Mouse (Mus musculus) c-Kit-positive CD71-positive TER-119-negative erythroid progenitor cells, embryonic 14.5 days (primary cell): ENCODE measurements around the gene Uck1.
A peak's percentile ranks its signal among the peaks of the same experiment; 100 is the strongest.
"Not testable (repeated sequence)": the region's sequence is repeated elsewhere in the genome, so short reads cannot be mapped to it uniquely, and the experiment has no call there.

Experiments
- DNase-seq: peaks from one replicate; pipeline ENCODE4 v3.0.0-alpha.2; 2013; ENCODE audit warnings: low read depth

Uck1 gene

DNA sequence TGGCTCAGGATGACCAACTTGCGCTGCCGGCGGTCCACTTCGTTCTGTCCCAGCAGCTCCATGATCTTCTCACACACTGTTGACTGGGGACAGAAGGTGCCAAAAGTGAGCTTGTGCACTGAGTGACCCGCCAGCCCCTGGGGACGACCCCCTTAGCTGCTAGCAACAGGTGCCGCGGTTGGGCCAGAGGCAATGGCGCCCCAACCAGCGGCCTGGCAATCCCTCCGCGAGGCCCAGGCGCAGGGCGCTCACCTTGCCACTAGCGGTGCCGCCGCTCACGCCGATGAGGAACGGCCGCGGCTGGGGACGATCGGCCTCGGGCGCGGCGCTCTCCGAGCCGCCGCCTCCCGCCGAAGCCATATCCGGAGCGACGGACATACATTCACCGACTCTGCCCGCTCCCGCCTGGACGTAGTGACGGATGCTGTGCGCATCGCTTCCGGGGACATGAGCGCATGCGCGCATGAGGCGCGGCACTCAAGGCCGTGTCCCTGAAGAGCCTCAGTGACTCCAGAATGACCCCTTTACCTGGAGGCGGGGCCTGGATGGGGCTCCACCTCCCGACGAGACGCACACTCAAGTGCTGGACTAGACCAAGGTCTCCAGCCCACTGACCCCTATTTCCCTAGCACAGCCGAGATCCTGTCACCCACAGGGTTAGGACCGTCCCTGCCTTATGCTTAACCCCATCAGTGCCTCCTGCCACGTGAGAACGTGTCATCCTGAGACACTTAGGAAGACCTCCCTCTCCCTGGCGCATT is at the start of gene Uck1:
Gene Uck1 (minus strand): TSS at position 503 of the 761 bp plus-strand sequence.
- DNase-seq, result peak; percentile 92

DNA sequence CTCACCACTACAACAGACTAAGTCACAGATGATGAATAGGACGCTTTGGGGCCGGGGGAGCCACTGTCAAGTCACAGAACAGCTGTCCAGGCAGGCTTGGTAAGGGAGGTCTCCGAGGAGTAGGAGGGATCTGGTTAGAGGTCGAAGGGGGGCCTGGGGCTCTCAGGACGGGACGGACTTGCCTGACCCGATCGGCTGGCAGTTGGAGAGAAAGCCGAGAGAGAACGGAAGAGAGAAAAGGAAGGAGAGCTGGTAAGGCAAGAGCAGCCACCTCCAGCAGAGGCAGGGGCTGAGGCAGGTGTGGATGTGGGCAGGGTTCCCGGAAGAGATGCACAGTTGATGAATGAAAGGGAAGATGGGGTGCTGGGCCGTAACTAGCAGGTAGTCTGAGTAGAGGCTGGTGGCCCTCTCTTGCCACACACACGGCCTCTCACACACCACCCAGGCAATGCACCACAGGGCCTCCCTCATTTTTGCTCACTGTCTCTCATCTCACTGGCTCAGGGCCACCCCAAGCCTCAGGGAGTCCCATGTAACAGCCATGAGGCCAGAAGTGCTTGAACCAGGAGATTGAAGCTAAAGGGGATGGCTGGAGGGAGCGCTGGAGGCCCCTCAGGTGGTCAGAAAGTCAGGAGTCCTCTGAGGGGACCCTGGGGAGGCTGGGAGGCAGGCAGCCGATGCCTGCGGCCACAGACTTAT is 49.1 kb upstream of the Uck1 start:
- DNase-seq, result no peak

DNA sequence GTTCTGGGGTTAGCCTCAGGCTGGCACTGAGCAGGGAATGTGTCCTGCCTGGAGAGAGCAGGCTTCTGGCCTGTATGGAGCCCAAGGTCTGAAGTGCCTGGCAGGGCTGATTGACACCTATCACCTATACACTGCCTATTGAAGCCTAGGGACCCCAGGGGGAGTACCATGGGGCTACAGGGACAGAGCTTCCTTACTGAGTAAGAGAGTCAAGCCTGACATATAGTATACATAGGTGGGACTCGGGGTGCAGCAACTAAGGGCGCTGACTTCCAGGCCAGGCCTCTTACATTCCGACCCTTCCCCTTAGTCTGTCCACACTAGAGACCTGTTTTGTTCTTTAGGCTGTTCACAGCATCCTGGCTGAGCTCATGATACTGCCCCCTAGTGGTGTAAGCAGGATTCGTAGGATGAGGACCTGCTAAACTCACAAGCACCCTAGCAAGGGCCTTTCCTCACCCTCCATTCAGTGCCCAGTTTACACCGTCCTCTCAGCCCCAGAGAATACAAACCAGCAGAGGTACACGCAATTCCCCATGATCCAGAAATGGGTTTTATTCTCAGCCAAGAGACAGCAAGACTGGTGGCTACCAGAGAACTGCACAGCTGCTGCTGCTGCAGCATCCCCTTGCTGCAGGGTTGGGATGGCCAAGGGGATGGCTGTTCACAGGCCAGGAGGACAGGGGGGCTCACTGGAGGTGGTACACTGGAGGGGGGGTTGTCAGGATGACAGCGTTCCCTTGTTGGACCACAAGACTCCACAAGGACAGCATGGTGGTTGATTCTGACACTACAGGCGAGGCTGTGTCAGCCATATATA is 48.2 kb upstream of the Uck1 start:
- peak; percentile 51 for DNase-seq

DNA sequence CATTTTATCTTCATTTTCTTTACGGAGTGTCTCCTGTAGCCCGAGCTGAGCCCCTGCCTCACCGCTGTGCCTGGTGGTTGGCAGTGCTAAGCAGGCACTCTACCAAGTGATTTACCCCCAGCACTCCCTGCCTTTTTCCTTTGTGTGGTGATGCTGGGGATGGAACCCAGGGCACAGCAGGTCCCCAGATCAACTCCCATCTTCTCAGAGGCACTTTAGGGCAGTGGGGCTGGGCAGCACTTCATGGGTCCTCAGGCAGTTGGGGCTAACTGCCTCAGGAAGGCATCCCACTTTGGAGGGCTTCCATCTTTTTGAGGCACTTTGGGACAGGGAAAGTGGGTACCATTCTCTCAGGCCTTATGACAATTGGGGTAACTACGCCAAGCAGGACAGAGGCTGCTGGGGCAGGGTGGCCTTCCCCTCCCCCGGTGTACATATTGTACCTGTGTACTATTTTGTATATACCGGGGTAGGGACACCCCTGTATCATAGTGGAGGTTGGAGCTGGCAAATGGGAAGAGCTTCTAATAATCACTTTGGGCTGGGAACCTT is 47.4 kb upstream of the Uck1 start:
- no peak for DNase-seq

DNA sequence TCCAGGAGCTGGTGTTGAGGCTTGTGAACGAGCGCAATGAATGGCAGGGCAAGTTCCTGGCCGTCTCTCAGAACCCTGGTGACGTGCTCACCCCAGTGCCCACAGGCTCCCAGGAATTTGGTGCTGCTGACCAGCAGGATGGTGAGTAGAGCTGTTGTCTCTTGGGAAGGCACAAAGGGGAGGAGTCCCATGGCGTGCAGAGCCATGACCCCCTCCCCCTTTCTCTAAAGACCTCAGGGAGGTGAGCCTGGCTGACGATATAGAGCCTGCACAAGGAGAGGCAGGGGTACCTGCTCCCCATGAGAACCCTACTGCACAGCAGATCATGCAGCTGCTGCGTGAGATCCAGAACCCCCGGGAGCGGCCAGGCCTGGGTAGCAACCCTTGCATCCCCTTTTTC is 46.2 kb upstream of the Uck1 start:
- no peak for DNase-seq

DNA sequence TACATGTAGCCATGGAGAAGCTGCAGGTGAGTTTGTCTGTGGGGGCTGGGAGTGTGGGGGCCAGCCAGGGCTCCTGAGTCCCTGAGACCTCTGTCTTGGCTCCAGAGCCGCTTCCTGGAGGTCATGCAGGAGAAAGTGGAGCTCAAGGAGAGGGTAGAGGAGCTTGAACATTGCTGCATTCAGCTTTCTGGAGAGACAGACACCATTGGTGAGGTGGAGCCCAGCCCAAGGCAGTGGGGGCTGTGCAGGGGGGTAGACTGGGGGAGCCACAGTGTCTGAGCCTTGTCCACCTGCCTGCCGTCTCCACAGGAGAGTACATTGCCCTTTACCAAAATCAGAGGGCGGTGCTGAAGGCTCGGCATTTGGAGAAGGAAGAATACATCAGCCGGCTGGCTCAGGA is 45.7 kb upstream of the Uck1 start:
- DNase-seq, result no peak

DNA sequence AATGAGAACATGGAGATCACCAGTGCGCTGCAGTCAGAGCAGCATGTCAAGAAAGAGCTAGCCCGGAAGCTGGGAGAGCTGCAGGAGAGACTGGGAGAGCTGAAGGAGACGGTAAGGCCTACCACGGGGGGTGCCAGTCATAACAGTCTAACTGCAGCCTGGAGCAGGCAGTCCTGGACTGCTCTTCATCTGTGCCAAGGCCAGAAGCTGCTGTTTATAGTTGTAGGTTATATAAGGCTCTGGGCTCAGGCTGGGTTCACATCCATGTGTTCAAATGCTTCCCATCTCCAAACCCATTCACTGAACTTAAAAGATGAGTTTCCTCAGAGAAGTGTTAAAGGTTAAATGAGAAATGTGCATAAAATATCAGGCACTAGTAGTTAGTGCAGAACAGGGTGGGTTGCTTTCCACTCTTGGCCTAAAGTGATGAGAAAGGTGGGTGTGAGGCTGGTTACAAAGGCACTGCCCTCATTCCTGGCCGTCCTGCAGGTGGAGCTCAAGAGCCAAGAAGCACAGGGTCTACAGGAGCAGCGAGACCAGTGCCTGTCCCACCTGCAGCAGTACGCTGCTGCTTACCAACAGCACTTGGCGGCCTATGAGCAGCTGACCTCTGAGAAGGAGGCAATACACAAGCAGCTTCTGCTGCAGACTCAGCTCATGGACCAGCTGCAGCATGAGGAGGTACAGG is 44.3 kb upstream of the Uck1 start:
- DNase-seq, result peak; percentile 38

DNA sequence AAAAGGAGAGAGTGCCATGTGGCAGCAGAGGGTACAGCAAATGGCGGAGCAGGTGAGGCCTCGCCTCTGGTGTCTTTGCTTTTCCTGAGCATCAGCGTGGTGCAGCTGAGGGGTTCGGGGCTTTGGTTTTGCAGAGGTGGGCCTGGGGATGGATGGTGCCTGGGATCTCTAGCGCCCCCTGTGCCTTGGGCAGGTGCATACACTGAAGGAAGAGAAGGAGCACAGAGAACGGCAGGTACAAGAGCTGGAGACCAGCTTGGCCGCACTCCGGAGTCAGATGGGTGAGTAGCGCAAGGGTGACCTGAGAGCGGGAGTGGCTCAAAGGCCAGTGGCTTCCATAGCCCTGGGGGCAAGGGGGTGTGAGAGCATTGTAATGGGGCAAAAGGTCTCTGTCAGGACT is 43.0 kb upstream of the Uck1 start:
- DNase-seq, result no peak

DNA sequence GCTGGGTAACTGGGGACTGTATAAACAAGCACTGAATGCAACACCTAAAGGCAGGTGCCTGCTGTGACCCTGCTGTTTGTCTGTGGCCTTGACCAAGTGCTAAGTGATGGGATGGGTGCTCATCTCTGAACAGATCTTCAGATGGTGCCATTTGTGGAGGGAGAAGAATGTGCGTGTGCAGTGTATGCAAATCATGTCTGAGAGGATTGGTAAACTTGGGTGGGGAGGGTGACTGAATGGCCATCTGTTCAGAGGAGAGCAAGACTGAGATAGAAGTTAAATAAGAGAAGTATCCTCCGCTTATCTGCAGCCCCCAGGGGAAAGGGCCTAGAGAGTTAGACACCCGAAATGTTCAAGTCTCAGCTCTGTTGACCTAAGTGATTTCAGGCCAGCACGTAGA is 39.5 kb upstream of the Uck1 start:
- no peak for DNase-seq

DNA sequence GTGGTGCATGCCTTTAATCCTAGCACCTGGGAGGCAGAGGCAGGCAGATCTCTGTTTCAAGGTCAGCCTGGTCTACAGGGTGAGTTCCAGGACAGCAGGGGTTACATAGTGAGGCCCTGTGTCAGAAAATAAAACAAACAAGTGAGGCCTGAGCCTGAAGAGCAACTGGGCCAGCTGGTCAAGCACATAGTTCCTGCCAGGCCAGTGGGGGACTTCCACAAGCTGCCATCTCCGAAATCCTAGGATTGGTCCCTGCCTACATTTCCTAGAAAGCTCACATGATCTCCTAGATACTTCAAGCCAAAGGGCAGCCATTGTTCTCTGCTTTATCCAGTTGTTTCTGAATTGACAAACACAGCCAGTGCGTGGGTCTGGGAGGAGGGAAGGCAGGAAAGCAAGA is 35.9 kb upstream of the Uck1 start:
- not testable (repeated sequence) for DNase-seq

DNA sequence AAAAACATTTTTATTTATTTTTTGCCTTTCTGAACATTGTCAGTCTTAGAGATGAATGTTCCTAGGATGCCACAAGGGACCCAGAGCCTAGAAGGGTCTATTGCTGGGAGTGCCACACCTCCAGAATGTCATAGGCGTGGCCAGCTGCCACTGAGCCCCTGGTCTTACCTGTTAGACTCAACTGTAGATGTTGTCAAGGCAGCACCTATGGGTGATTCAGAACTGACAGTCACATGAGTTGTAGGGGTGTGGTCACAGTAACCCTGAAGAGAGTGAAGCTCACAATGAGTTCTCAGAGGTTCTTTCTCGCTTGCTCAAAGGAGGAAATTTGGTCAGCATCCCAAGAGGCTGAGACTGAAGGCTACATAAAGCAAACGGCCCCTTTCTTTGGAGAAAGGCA is 35.3 kb upstream of the Uck1 start:
- no peak for DNase-seq

DNA sequence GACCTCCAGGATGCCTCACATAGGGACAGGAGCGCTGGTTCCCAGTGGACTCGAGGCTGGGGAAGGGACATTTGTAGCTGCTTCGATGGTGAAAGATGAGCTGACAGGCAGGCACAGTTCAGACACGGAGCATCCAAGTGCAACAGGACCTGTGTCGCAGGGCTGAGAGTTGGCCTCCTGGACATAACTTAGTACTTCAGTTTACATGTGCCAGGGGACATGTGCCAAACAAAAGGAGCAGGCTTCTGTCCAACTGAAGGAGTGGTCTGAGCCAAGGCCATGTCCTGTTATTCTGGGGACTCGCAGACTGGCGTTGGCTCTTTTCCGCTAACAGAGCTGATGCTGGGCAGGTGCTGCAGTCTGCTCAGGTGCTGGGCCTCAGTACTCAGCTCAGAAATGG is 34.4 kb upstream of the Uck1 start:
- DNase-seq, result no peak

DNA sequence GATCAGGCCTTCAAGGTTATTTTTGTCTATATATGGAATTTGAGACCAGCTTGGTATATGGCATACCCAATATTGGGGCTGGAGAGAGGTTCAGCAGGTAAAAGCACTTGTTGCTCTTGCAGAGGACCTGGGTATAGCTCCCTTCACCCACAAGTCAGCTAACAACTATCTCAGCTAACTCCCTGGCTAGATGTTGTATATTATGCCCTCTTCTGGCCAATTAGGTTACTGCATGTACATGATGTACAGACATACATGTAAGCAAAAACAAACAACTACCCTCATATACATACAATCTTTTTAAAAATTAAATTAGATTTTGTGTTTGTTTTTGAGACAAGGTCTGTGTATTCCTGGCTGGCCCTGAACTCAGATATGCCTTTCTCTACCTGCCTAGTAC is 29.6 kb upstream of the Uck1 start:
- DNase-seq, result peak; percentile 69

DNA sequence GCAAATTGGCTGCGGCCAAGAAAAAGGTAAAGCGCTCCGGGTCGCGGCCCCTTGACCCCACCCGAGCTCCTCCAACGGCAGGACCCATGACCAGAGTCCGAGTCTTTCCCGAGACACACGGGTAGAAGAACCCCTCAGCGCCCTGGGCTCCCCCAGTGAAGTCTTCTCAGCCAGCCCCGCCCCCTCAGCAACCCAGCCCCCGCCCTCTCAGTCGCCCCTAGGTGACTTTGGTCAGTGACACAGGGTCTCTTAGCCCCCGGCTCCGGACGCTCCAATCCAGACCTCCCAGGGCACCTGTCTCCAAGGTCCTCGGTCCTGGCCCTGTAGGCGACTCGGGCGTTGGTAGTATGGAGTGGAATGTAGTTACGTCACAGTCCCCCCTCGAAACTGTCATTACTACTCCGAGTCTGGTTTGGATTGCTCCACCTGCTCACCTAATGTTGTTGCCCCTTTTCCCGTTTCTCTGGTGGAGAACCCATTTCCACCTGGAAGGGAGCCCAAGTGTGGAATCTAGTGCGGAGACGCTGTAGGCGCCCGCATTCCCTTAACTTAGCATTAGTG is 28.5 kb upstream of the Uck1 start:
- peak; percentile 40 for DNase-seq

DNA sequence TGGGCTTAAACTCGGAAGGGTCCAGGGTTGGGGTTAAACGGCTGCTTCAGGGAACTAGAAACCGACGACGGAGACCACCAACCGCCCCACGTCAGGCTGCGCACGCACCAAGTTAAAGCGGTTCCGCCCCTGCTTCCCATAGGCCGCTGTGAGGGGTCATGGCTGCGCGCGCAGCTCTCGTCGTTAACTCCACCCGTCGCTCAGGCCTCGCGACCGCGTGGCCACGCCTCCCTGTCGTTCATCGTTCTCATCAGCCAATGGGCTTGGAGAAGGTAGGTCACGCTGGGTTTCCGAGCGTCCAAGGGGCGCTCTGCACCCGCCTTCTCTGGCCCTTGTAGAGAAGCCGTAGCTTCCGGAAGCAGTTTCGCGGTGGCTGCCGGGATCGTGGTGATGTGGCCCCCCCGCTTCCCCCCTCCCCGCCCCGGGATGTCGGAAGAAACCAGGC is 28.0 kb upstream of the Uck1 start, which contains the start of gene Swi5:
Gene Swi5 (minus strand): TSS at position 153 of the 445 bp plus-strand sequence.
- DNase-seq, result peak; percentile 100

DNA sequence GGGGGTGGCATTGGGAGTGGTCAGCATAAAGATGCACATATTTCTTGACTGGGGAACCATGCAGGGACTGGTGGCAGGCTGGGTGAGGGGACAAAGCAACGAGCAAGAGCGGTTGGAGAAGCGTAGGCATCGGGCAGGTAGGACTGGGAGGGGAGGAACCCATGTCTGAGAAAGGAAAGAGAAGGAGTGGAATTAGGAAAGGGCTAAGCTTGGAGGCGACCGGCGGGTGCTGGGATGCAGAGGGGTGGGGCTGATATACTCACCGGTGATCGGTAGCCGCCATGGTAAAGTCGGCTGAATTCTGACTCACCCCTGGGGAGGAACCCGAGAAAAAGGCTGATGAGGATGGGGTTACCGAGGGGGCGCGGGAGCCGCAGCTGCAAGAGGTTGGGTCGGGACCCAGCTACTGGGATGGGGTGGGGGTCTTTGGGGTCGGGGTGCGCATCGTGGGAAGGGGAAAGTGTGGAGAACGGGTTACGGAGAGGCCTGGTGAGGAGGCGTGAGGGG is 27.4 kb upstream of the Uck1 start, which contains the start of gene Golga2:
Gene Golga2 (plus strand): TSS at position 51 of the 507 bp plus-strand sequence.
- DNase-seq, result peak; percentile 23

DNA sequence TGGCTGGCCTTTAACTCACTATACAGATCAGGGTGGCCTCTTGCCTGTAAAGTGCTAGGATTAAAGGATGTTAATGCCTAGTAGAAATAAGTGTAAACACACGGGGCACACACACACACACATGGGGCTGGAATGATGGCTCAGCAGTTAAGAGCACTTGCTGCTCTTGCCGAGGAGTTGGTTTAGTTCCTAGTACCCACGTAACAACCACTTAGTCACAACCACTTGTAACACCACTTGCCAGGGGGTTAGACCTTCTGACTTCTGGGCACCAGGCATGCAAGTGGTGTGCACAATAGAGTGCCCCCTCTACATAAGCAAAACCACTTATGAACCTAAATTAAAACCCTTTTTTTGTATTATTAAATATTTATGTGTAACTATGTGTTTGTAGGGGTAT is 24.0 kb upstream of the Uck1 start:
- DNase-seq, result no peak

DNA sequence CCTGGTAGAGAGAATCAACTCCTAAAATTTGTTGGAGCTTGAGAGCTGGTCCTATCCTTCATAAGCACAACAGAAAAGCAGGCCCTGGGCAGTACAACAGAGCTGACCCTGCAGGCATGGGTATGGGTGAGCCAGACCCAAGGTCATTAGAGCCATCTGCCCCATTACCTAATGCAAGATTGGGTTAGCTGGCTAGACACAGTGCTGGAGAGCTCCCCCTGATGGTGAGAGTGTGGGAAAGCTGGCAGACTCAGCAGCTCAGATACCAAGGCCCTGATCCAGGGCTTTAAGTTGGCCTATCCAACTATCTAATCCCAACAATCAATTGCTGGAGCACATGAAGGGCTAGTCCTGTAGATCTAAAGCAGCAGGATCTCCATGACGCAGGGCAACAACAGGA is 22.8 kb upstream of the Uck1 start:
- DNase-seq, result peak; percentile 66

DNA sequence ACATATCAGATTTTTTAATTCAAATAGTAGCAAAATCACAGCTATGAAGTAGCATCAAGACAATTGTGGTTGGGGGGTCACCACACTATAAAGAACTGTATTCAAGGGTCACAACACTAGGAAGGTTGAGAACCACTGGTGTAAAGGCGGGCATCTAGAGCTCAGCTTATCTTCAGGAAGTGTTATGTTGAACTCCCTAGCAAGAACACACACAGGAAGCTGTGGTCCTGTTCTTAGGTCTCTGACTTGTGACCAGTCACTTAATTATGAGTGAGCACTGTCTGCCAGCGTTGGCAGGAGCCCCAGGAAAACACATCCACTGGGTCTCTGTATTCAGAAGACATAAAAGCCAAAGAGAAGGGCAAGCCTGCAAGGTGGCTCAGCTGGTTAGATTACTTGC is 22.3 kb upstream of the Uck1 start:
- no peak for DNase-seq

DNA sequence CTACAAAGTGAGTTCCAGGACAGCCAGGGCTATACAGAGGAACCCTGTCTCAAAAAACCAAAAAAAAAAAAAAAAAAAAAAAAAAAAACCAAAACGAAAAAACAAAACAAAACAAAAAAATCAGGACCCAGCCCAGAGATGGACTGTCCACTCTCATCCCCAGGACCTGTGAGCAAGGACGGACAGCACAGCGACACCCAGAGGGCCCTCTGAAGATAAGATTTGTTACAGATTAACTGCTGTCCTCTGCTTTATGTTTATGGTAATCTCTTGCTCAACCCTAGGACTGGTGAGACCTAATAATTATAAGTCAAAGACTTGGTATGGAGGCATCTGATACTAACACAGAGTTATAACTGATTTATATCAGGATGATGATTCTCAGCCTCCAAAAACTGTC is 15.9 kb upstream of the Uck1 start:
- no peak for DNase-seq

DNA sequence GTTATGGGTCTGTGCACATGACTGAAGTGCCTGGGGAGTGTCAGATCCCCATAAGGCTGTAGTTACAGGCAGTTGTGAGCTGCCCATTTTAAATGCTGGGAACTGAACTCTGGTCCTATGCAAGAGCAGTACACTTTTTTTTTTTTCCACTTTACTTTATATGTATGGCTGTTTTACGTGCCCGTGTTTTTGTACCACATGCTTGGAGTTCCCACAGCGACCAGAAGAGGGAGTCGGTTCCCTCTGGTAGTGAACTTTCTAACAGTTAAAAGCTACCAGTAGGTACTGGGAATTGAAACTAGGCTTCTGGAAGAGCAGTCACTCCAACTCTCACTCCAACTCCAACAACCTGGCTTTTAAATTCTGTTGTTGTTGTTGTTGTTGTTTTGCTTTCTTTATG is 676 bp upstream of the Uck1 start:
- DNase-seq, result peak; percentile 88
